Mouse (Mus musculus): ENCODE results near the gene Gm49380. TPM values are rescaled to one million over a fixed set of nuclear protein-coding genes. Genes with fewer than 3 reads are reported as not detected.

Gm49380 gene
- polyA plus RNA-seq, 1 experiment from 2014 or later = 0.11 TPM

DNA sequence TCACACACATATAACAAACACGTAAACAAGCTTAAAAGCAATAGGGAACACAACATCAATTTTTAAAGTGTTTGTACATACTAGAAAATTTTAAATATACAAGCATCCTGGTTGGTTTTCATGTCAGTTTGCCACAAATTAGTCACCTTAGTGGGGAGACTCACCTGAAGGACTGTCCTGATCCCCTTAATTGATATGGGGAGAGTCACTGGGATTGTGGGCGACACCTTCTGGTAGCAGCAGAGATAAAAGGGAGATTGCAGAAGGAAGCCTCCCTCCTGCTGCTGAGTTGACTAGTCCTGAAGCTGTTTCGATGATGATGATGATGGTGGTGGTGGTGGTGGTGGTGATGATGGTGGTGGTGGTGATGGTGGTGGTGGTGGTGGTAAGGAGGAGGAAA lies 60.4 kb downstream of the Gm49380 start:
- H3K27ac ChIP-seq (replicated peaks; ENCODE audit: low read depth, low read length) = no peak overlapping the region
- 65% methylated on average over 3 of the region's 3 CpGs for WGBS

DNA sequence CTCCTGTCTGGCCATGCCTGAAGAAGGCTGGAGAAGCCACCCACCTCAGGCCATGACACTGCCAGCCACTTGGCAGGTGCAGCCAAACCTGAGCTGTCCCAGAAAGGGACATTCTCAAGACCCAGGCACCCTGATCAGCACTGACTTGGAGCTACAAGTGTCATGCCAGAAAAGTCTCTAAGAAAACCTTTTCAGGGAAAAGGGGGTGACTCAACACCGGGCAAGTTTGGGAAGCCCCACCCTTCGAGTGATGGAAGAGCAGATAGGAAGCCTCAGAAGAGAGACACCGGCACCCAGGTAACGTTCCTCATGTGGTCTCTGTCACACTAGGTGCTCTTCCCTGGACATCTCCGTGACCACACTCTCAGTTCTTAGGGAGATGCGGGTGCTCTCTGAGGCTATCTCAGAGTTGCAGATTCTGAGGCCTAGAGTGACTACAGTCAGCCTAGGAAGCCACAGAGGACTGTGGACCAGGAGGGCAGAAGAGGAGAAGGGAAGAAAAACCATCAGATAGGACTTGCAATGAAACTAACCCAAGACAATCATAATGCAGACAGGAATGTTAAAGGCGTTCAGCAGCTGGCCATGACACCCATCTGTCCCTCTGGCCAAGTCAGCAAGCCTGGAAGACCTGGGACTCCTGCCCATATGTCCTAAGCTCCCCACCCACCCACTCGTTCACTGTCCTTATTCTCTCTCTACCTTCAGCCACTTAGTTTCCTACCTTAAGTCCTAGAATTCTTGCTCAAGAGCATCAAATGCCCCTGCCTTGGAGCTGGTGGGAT lies 63.7 kb downstream of the Gm49380 start:
- DNase-seq (no peak), ATAC-seq (ENCODE audit: low FRiP score, low TSS enrichment) (no peak)
- Histone ChIP-seq H3K36me3 (ENCODE audit: control insufficient read depth, insufficient read depth, low read length) (no peaks in the 10 kb centered on the region), H3K27ac (replicated peaks; ENCODE audit: low read depth, low read length) (no peak overlapping the region), H3K9me3 (ENCODE audit: control insufficient read depth, low read length) (no peaks in the 10 kb centered on the region), H3K27me3 (ENCODE audit: control insufficient read depth, insufficient read depth, low read length) (peaks cover 7% of the 10 kb centered on the region; the same call in 1 of the 2 replicates), H3K4me2 (ENCODE audit: low read length) (no peak overlapping the region), H3K9ac (replicated peaks; ENCODE audit: low read length) (no peak overlapping the region), H3K4me3 (replicated peaks; ENCODE audit: low read depth, low read length) (no peak overlapping the region), H3K4me1 (ENCODE audit: control insufficient read depth, insufficient read depth, low read length) (no peaks in the 10 kb centered on the region)
- WGBS = 92% methylated on average over 8 of the region's 8 CpGs

More for the DNA sequence above, 60.4 kb downstream of the Gm49380 start:
- no peak overlapping the region for H3K4me2 ChIP-seq (ENCODE audit: low read length)
- DNase-seq (no peak), ATAC-seq (ENCODE audit: low FRiP score, low TSS enrichment) (no peak)
- no peak overlapping the region for H3K4me3 ChIP-seq (replicated peaks; ENCODE audit: low read depth, low read length)
- H3K9ac ChIP-seq (replicated peaks; ENCODE audit: low read length) = no peak overlapping the region
- H3K36me3 ChIP-seq (ENCODE audit: control insufficient read depth, insufficient read depth, low read length) = no peaks in the 10 kb centered on the region
- no peaks in the 10 kb centered on the region for H3K27me3 ChIP-seq (ENCODE audit: control insufficient read depth, insufficient read depth, low read length)
- H3K4me1 ChIP-seq (ENCODE audit: control insufficient read depth, insufficient read depth, low read length) = no peaks in the 10 kb centered on the region
- no peaks in the 10 kb centered on the region for H3K9me3 ChIP-seq (ENCODE audit: control insufficient read depth, low read length)

GRCm38 (mm10) chr9:44048541-44049380 lies 64.5 kb downstream of the Gm49380 start:
- no peaks in the 10 kb centered on the region for H3K36me3 ChIP-seq (ENCODE audit: control insufficient read depth, insufficient read depth, low read length)
- ATAC-seq (ENCODE audit: low FRiP score, low TSS enrichment) (no peak), DNase-seq (no peak)
- 80% methylated on average over 15 of the region's 15 CpGs for WGBS
- no peak overlapping the region for H3K9ac ChIP-seq (replicated peaks; ENCODE audit: low read length)
- H3K4me3 ChIP-seq (replicated peaks; ENCODE audit: low read depth, low read length) = no peak overlapping the region
- peaks cover 15% of the 10 kb centered on the region for H3K27me3 ChIP-seq (ENCODE audit: control insufficient read depth, insufficient read depth, low read length)
- 0 out of 2 replicates have a peak, but pooled peaks cover 3% of the 10 kb centered on the region for H3K4me1 ChIP-seq (ENCODE audit: control insufficient read depth, insufficient read depth, low read length)
- no peak overlapping the region for H3K4me2 ChIP-seq (ENCODE audit: low read length)
- H3K9me3 ChIP-seq (ENCODE audit: control insufficient read depth, low read length) = no peaks in the 10 kb centered on the region
- H3K27ac ChIP-seq (replicated peaks; ENCODE audit: low read depth, low read length) = no peak overlapping the region

DNA sequence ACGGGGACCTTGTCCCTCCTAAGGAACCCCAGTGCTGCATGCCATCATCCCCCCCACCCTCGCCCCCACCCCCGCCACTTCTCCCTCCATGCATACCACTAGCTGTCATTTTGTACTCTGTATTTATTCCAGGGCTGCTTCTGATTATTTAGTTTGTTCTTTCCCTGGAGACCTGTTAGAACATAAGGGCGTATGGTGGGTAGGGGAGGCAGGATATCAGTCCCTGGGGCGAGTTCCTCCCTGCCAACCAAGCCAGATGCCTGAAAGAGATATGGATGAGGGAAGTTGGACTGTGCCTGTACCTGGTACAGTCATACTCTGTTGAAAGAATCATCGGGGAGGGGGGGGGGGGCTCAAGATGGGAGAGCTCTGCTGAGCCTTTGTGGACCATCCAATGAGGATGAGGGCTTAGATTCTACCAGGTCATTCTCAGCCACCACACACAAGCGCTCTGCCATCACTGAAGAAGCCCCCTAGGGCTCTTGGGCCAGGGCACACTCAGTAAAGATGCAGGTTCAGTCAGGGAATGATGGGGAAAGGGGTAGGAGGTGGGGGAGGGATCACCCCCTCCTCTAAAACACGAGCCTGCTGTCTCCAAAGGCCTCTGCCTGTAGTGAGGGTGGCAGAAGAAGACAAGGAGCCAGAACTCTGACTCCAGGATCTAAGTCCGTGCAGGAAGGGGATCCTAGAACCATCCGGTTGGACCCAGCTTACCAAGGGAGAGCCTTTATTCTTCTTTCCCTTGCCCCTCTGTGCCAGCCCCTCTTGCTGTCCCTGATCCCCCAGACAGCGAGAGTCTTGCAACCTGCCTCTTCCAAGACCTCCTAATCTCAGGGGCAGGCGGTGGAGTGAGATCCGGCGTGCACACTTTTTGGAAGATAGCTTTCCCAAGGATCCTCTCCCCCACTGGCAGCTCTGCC lies 65.5 kb downstream of the Gm49380 start:
- DNase-seq (no peak), ATAC-seq (ENCODE audit: low FRiP score, low TSS enrichment) (no peak)
- H3K27me3 ChIP-seq (ENCODE audit: control insufficient read depth, insufficient read depth, low read length) = peaks cover 18% of the 10 kb centered on the region
- no peak overlapping the region for H3K27ac ChIP-seq (replicated peaks; ENCODE audit: low read depth, low read length)
- H3K4me3 ChIP-seq (replicated peaks; ENCODE audit: low read depth, low read length) = no peak overlapping the region
- H3K9ac ChIP-seq (replicated peaks; ENCODE audit: low read length) = no peak overlapping the region
- WGBS = 81% methylated on average over 14 of the region's 14 CpGs
- 0 out of 2 replicates have a peak, but pooled peaks cover 5% of the 10 kb centered on the region for H3K4me1 ChIP-seq (ENCODE audit: control insufficient read depth, insufficient read depth, low read length)
- H3K4me2 ChIP-seq (ENCODE audit: low read length) = no peak overlapping the region
- H3K36me3 ChIP-seq (ENCODE audit: control insufficient read depth, insufficient read depth, low read length) = no peaks in the 10 kb centered on the region
- H3K9me3 ChIP-seq (ENCODE audit: control insufficient read depth, low read length) = no peaks in the 10 kb centered on the region

DNA sequence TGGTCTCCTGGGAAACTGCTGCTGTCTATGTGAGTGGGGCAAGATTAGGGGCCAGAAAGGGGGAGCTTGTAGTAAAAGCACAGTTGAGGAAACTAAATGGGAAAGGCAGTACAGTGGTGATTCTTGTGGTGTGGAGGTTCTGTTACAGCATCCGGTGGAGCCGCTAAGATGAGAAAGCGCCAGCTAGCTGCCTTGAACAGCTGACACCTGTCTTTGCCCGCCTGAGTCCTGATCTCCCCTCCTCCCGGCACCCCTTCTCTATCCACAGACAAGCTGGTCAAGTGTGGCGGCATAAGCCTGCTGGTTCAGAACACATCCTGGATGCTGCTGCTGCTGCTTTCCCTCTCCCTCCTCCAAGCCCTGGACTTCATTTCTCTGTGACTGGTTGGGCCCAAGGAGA lies 66.2 kb downstream of the Gm49380 start:
- 72% methylated on average over 6 of the region's 6 CpGs for WGBS
- Histone ChIP-seq H3K27ac (replicated peaks; ENCODE audit: low read depth, low read length) (no peak overlapping the region), H3K4me2 (ENCODE audit: low read length) (no peak overlapping the region), H3K9me3 (ENCODE audit: control insufficient read depth, low read length) (no peaks in the 10 kb centered on the region), H3K4me1 (ENCODE audit: control insufficient read depth, insufficient read depth, low read length) (0 out of 2 replicates have a peak, but pooled peaks cover 5% of the 10 kb centered on the region), H3K4me3 (replicated peaks; ENCODE audit: low read depth, low read length) (no peak overlapping the region), H3K27me3 (ENCODE audit: control insufficient read depth, insufficient read depth, low read length) (peaks cover 18% of the 10 kb centered on the region), H3K9ac (replicated peaks; ENCODE audit: low read length) (no peak overlapping the region), H3K36me3 (ENCODE audit: control insufficient read depth, insufficient read depth, low read length) (no peaks in the 10 kb centered on the region)
- DNase-seq (no peak), ATAC-seq (ENCODE audit: low FRiP score, low TSS enrichment) (no peak)

DNA sequence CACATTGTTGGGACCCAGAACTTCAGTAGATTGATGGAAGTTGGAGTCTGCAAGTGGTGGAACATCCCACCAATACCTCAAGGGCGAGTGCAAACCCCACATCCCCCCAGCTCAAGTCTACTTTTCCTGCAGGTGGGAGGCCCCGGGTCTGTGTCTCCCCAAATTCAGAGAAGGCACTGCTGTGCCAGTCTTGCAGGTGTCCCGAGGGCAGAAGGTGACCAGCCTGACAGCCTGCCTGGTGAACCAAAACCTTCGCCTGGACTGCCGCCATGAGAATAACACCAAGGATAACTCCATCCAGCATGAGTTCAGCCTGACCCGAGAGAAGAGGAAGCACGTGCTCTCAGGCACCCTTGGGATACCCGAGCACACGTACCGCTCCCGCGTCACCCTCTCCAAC lies 66.9 kb downstream of the Gm49380 start:
- peaks cover 23% of the 10 kb centered on the region for H3K27me3 ChIP-seq (ENCODE audit: control insufficient read depth, insufficient read depth, low read length)
- WGBS = 95% methylated on average over 12 of the region's 12 CpGs
- no peak overlapping the region for H3K4me2 ChIP-seq (ENCODE audit: low read length)
- ATAC-seq (ENCODE audit: low FRiP score, low TSS enrichment) = no peak
- H3K27ac ChIP-seq (replicated peaks; ENCODE audit: low read depth, low read length) = no peak overlapping the region
- H3K4me3 ChIP-seq (replicated peaks; ENCODE audit: low read depth, low read length) = no peak overlapping the region
- H3K9me3 ChIP-seq (ENCODE audit: control insufficient read depth, low read length) = no peaks in the 10 kb centered on the region
- H3K4me1 ChIP-seq (ENCODE audit: control insufficient read depth, insufficient read depth, low read length) = 0 out of 2 replicates have a peak, but pooled peaks cover 5% of the 10 kb centered on the region
- H3K36me3 ChIP-seq (ENCODE audit: control insufficient read depth, insufficient read depth, low read length) = no peaks in the 10 kb centered on the region
- H3K9ac ChIP-seq (replicated peaks; ENCODE audit: low read length) = no peak overlapping the region
- no peak for DNase-seq

GRCm38 (mm10) chr9:44045884-44046272 lies 67.4 kb downstream of the Gm49380 start:
- Histone ChIP-seq H3K9ac (replicated peaks; ENCODE audit: low read length) (no peak overlapping the region), H3K4me1 (ENCODE audit: control insufficient read depth, insufficient read depth, low read length) (0 out of 2 replicates have a peak, but pooled peaks cover 5% of the 10 kb centered on the region), H3K9me3 (ENCODE audit: control insufficient read depth, low read length) (no peaks in the 10 kb centered on the region), H3K27me3 (ENCODE audit: control insufficient read depth, insufficient read depth, low read length) (peaks cover 23% of the 10 kb centered on the region), H3K27ac (replicated peaks; ENCODE audit: low read depth, low read length) (no peak overlapping the region), H3K4me2 (ENCODE audit: low read length) (no peak overlapping the region), H3K4me3 (replicated peaks; ENCODE audit: low read depth, low read length) (no peak overlapping the region), H3K36me3 (ENCODE audit: control insufficient read depth, insufficient read depth, low read length) (no peaks in the 10 kb centered on the region)
- DNase-seq = no peak
- 83% methylated on average over 5 of the region's 5 CpGs for WGBS
- ATAC-seq (ENCODE audit: low FRiP score, low TSS enrichment) = no peak

DNA sequence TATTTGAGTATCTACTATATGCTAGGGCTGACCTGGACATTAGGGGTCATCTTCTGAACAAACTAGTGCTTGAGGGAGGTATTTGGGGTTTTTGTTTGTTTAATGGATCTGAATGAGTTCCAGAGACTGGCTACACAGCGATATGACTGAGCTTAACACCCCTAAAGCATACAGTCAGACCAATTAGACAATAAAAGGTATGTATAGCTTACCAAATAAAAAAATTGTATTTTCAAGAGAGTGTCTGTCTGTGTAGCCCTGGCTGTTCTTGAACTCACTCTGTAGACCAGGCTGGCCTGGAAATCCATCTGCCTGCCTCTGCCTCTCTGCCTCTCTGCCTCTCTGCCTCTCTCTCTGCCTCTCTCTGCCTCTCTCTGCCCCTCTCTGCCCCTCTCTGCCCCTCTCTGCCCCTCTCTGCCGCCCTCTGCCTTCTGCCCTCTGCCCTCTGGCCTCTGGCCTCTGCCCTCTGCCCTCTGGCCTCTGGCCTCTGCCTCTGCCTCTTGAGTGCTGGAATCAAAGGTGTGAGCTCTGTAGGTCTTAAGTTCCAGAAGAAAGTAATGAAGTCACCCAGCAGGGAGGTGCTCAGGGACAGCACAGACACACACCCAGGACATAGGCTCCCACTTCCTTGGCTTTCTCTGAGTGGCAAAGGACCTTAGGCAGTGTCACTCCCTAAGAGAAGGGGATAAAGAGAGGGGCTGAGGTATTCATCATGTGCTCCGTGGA lies 68.0 kb downstream of the Gm49380 start:
- Histone ChIP-seq H3K4me1 (ENCODE audit: control insufficient read depth, insufficient read depth, low read length) (0 out of 2 replicates have a peak, but pooled peaks cover 5% of the 10 kb centered on the region), H3K9me3 (ENCODE audit: control insufficient read depth, low read length) (no peaks in the 10 kb centered on the region), H3K36me3 (ENCODE audit: control insufficient read depth, insufficient read depth, low read length) (no peaks in the 10 kb centered on the region), H3K4me3 (replicated peaks; ENCODE audit: low read depth, low read length) (no peak overlapping the region), H3K27me3 (ENCODE audit: control insufficient read depth, insufficient read depth, low read length) (peaks cover 23% of the 10 kb centered on the region), H3K9ac (replicated peaks; ENCODE audit: low read length) (no peak overlapping the region), H3K4me2 (ENCODE audit: low read length) (no peak overlapping the region), H3K27ac (replicated peaks; ENCODE audit: low read depth, low read length) (no peak overlapping the region)
- WGBS = 67% methylated on average over 3 of the region's 3 CpGs
- DNase-seq (no peak), ATAC-seq (ENCODE audit: low FRiP score, low TSS enrichment) (no peak)
